Mouse (Mus musculus) thymus, adult 2 months (tissue): ENCODE data around the gene Exoc6b.

Experiments used
- CTCF ChIP-seq: fragments of 200-500 bp; IDR thresholded peaks from 2 replicates; pipeline ENCODE4 v1.5.1; 2012; ENCODE audit warnings: mild to moderate bottlenecking, control low read depth, low read length, moderate library complexity, borderline replicate concordance; ENCODE audit not compliant: control insufficient read depth, poor library complexity, insufficient read depth; ENCODE audit errors: extremely low read depth
- POLR2A ChIP-seq: fragments of 200-500 bp; IDR thresholded peaks from 2 replicates; pipeline ENCODE4 v1.6.1; 2012; ENCODE audit warnings: mild to moderate bottlenecking, low read length, control low read depth, moderate library complexity; ENCODE audit not compliant: control insufficient read depth, poor library complexity, insufficient read depth; ENCODE audit errors: extremely low read depth

DNA sequence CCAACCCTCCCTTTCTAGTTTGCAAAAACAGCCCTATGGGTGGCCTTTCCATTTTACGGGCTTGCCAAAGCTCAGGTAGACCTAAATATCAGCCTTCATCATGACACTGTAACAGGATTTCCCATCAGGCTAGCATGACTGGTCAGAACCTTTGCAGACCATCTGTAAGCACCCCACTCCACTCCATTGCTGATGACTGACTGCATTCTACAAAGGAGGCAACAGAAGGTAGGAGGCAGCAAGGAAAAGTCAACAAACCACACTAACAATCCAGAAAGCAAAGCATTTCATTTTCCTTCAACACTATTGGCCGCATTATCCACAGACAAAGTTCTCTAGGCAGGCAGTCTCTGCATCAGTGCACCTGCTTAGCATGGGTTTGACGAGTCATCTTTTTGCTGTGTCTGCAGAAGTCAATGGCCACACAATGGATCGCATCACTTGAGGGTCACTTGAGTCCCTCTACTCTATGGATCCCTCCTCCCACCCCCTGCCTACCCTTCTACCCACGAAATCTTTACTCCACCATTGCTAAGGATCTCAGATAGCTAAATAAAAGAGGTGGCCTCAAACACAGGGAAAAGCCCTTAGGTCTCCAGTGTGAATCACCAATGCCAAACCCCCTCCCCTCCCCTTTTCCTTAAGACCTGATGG is 323.0 kb downstream of the Exoc6b start:
- TF ChIP-seq CTCF (no peak), POLR2A (no peak)
